Mouse (Mus musculus) hindbrain, embryonic 12.5 days (tissue): ENCODE data around the gene Tdrkh. TPM values are rescaled to one million over a fixed set of nuclear protein-coding genes. Genes with fewer than 3 reads are reported as not detected.

Experiments used
- ATAC-seq: fragments of 200-750 bp; cut with Nextera tagmentation; 2 replicates; pipeline ENCODE4 v1.8.0; 2017; ENCODE audit warnings: moderate TSS enrichment; ENCODE audit not compliant: low FRiP score
- H3K27ac ChIP-seq: fragments of 300-500 bp; sonication (generic); 2 replicates; pipeline ENCODE4 v1.5.1; 2016; ENCODE audit warnings: mild to moderate bottlenecking
- H3K27me3 ChIP-seq: fragments of 300-500 bp; sonication (generic); 2 replicates; pipeline ENCODE4 v1.6.1; 2016; ENCODE audit warnings: mild to moderate bottlenecking
- H3K36me3 ChIP-seq: fragments of 300-500 bp; sonication (generic); 2 replicates; pipeline ENCODE4 v1.6.1; 2016; ENCODE audit warnings: mild to moderate bottlenecking
- H3K4me1 ChIP-seq: fragments of 300-500 bp; sonication (generic); 2 replicates; pipeline ENCODE4 v1.6.1; 2016
- H3K4me2 ChIP-seq: fragments of 300-500 bp; sonication (generic); replicated peaks from 2 replicates; pipeline ENCODE4 v1.6.1; 2016; ENCODE audit warnings: mild to moderate bottlenecking
- H3K4me3 ChIP-seq: fragments of 300-500 bp; sonication (generic); 2 replicates; pipeline ENCODE4 v1.5.1; 2016; ENCODE audit warnings: mild to moderate bottlenecking
- H3K9ac ChIP-seq: fragments of 300-500 bp; sonication (generic); 2 replicates; pipeline ENCODE4 v1.6.1; 2016; ENCODE audit warnings: mild to moderate bottlenecking, moderate library complexity
- H3K9me3 ChIP-seq: fragments of 300-500 bp; sonication (generic); replicated peaks from 2 replicates; pipeline ENCODE4 v1.6.1; 2016; ENCODE audit warnings: mild to moderate bottlenecking
- WGBS: fragments of 180-500 bp; shearing (Covaris S2); methylation state at CpG from one replicate; pipeline ENCODE4 v1.1.7; 2016; 5-methylcytosine and 5-hydroxymethylcytosine counted together
- polyA plus RNA-seq: library from polyadenylated mRNA; unstranded; fragments of >200 nt; fragmentation: Nextera tagmentation; extraction: Ambion mirVana; gene quantifications from 2 replicates; pipeline ENCODE4 v1.2.1, GENCODE M21; 2016

Gene Tdrkh
- polyA plus RNA-seq, 1 experiment from 2014 or later: 48.7 TPM

DNA sequence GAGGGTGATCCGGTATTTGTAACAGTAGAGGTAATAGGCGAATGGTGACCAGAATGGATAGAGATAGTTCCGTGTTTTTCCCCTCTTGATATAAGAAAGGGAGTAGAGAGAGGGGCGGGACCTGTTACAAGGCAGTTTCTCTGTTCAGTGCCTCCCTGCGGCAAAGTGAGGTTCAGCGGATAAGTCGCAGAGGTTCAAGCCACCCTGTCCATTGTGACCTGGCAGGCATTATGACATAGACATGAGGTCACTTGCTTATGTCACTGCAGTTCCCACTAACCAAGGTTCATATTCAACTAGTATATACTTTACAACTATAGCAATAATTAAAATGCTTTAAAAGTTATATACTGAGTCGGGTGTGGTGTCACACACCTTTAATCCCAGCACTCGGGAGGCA is 23.3 kb downstream of the Tdrkh start:
- H3K4me1 ChIP-seq: no peaks in the 10 kb centered on the region
- no peak overlapping the region for H3K27ac ChIP-seq
- WGBS: 83% methylated on average over 9 of the region's 9 CpGs
- no peak overlapping the region for H3K9ac ChIP-seq
- no peaks in the 10 kb centered on the region for H3K9me3 ChIP-seq
- no peak overlapping the region for H3K4me3 ChIP-seq
- no peak overlapping the region for H3K4me2 ChIP-seq
- ATAC-seq: no peak
- no peaks in the 10 kb centered on the region for H3K27me3 ChIP-seq
- no peaks in the 10 kb centered on the region for H3K36me3 ChIP-seq

DNA sequence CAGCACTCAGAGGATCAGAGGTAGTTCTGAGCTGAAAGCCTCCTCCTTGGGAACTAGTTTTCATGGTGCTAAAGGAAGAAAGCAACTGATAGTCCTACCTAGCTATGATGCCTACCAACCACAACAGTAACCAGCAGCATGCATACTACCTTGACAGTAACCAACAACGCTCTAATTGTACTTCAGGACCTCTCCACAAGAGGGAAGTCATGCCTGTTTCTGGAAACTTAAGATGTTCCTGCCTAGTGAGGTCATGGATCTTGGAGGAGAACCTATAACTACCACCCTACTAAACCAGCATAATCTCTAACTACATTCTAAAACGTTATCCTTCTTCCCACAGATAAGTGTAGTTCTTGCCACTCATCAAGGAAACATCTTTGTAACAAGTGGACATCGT is 28.1 kb downstream of the Tdrkh start:
- H3K4me2 ChIP-seq: no peak overlapping the region

GRCm38 (mm10) chr3:94442951-94443596 is 30.0 kb downstream of the Tdrkh start, which contains the start of gene Mrpl9:
Mrpl9 (plus strand) TSS chr3:94443318.
- Histone ChIP-seq H3K36me3 (peaks cover 30% of the 10 kb centered on the region), H3K4me1 (peaks cover 8% of the 10 kb centered on the region)
- 1% methylated on average over 36 of the region's 39 CpGs for WGBS

More for the DNA sequence above, 28.1 kb downstream of the Tdrkh start:
- ATAC-seq: no peak
- Histone ChIP-seq H3K9me3 (no peaks in the 10 kb centered on the region), H3K27ac (no peak overlapping the region), H3K9ac (no peak overlapping the region), H3K4me3 (no peak overlapping the region), H3K27me3 (no peaks in the 10 kb centered on the region), H3K4me1 (peaks cover 8% of the 10 kb centered on the region), H3K36me3 (peaks cover 11% of the 10 kb centered on the region)
- 39% methylated on average over 3 of the region's 3 CpGs for WGBS

DNA sequence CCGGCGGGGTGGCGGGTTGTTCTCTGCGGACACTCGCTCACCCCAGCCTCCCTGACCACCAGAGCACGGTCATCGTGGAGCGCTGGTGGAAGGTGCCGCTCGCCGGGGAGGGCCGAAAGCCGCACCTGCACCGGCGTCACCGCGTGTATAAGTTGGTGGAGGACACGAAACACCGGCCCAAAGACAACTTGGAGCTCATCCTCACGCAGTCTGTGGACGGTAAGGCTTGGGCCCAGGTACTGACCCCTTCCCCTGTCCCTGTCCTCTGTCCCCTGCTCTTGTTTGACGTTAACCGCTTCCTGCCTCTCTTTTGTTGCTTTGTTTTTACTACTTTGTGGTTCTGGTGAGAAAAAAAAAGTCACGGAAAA is 30.5 kb downstream of the Tdrkh start, which contains the start of gene Oaz3:
Gene Oaz3 (minus strand): TSS at position 319 of the 368 bp plus-strand sequence.
- H3K4me3 ChIP-seq: peak within 1 kb of the TSS; percentile 95
- H3K27me3 ChIP-seq: no peaks in the 10 kb centered on the region
- H3K4me1 ChIP-seq: peaks cover 8% of the 10 kb centered on the region
- H3K4me2 ChIP-seq: peak within 1 kb of the TSS; percentile 94
- peaks cover 34% of the 10 kb centered on the region for H3K36me3 ChIP-seq
- ATAC-seq: peak; percentile 54
- peak within 1 kb of the TSS; percentile 93 for H3K9ac ChIP-seq
- H3K9me3 ChIP-seq: no peaks in the 10 kb centered on the region
- H3K27ac ChIP-seq: peak within 1 kb of the TSS; percentile 75
- WGBS: under 1% methylated on average over 24 of the region's 24 CpGs

More at GRCm38 (mm10) chr3:94442951-94443596, 30.0 kb downstream of the Tdrkh start, which contains the start of gene Mrpl9:
- peak within 1 kb of the TSS; percentile 95 for H3K4me3 ChIP-seq
- H3K9ac ChIP-seq: peak within 1 kb of the TSS; percentile 93
- peak; percentile 98 for ATAC-seq
- H3K9me3 ChIP-seq: no peaks in the 10 kb centered on the region
- H3K27me3 ChIP-seq: no peaks in the 10 kb centered on the region
- peak within 1 kb of the TSS; percentile 94 for H3K4me2 ChIP-seq
- peak within 1 kb of the TSS; percentile 75 for H3K27ac ChIP-seq

GRCm38 (mm10) chr3:94449377-94449776 is 36.3 kb downstream of the Tdrkh start:
- WGBS: 95% methylated on average over 2 of the region's 2 CpGs
- Histone ChIP-seq H3K27me3 (no peaks in the 10 kb centered on the region), H3K9ac (no peak overlapping the region), H3K36me3 (peaks cover 46% of the 10 kb centered on the region), H3K4me3 (no peak overlapping the region), H3K27ac (no peak overlapping the region), H3K4me2 (no peak overlapping the region), H3K4me1 (peaks cover under 1% of the 10 kb centered on the region), H3K9me3 (no peaks in the 10 kb centered on the region)
- no peak for ATAC-seq

DNA sequence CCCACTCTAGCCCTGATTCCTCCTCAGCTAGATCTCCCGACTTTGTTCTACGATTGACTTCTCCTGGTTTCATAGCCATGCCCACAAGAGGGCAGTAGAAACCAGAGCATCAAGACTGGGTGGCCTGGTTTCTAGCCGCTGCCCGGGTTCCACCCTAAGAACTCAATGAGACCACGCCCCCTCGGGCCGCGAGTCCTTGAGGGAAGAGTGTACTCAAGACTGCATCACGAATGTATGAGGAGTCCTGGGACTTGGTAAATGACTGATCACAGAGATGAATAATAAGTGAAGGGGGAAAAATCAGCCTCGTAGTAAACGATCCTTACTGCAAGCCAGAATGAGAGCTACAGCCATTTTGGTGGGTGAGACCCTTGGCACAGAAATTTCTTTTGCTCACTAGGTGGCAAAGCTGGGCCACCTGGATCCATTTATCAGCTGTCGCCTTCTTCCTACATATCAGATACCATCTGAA is 43.5 kb downstream of the Tdrkh start:
- Histone ChIP-seq H3K27ac (no peak overlapping the region), H3K36me3 (no peaks in the 10 kb centered on the region), H3K4me1 (no peaks in the 10 kb centered on the region; the same call in 1 of the 2 replicates), H3K9ac (no peak overlapping the region), H3K9me3 (0 out of 2 replicates have a peak, but pooled peaks cover 4% of the 10 kb centered on the region), H3K4me2 (peak overlapping the region; percentile 51), H3K4me3 (peak overlapping the region; percentile 32), H3K27me3 (peaks cover 3% of the 10 kb centered on the region; the same call in 1 of the 2 replicates)
- WGBS: 2% methylated on average over 12 of the region's 12 CpGs
- peak; percentile 91 for ATAC-seq

GRCm38 (mm10) chr3:94457055-94457454 is 44.0 kb downstream of the Tdrkh start:
- peak overlapping the region; percentile 51; the same call in 1 of the 2 replicates for H3K4me2 ChIP-seq
- no peak overlapping the region for H3K9ac ChIP-seq
- no peak overlapping the region for H3K4me3 ChIP-seq
- H3K4me1 ChIP-seq: no peaks in the 10 kb centered on the region; the same call in 1 of the 2 replicates
- no peak overlapping the region for H3K27ac ChIP-seq
- peaks cover 3% of the 10 kb centered on the region; the same call in 1 of the 2 replicates for H3K27me3 ChIP-seq
- H3K9me3 ChIP-seq: 0 out of 2 replicates have a peak, but pooled peaks cover 4% of the 10 kb centered on the region
- no peak for ATAC-seq
- WGBS: 82% methylated on average over 3 of the region's 3 CpGs
- no peaks in the 10 kb centered on the region for H3K36me3 ChIP-seq

DNA sequence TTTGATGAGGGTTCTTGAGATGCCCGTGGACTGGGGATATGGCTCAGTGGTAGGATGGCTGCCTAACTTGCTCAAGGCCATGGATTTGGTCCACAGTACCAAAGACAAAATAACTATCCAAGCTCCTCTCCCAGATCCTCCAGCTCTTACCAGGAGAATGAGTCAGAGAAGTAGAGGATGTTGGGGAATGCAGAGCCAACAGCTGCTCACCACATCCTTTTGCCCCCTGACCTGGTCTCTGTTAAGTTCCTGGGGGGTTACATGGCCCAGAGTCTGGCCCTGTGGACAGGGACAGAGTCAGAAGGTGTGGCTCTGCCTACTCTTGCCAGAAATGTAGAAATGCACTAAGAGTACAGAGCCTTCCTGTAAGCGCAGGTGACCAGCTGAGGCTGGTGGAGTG is 46.8 kb downstream of the Tdrkh start:
- Histone ChIP-seq H3K36me3 (no peaks in the 10 kb centered on the region), H3K27ac (no peak overlapping the region), H3K27me3 (peaks cover 3% of the 10 kb centered on the region; the same call in 1 of the 2 replicates), H3K4me2 (no peak overlapping the region), H3K4me3 (no peak overlapping the region), H3K4me1 (peaks cover 15% of the 10 kb centered on the region), H3K9ac (no peak overlapping the region), H3K9me3 (0 out of 2 replicates have a peak, but pooled peaks cover 4% of the 10 kb centered on the region)
- WGBS: 95% methylated on average over 2 of the region's 2 CpGs
- ATAC-seq: no peak

GRCm38 (mm10) chr3:94463926-94464578 is 51.0 kb downstream of the Tdrkh start:
- Histone ChIP-seq H3K9me3 (0 out of 2 replicates have a peak, but pooled peaks cover under 1% of the 10 kb centered on the region), H3K36me3 (no peaks in the 10 kb centered on the region), H3K4me2 (0 out of 2 replicates have a peak overlapping the region, but pooled peaks have one; percentile 13), H3K4me3 (no peak overlapping the region), H3K4me1 (peaks cover 33% of the 10 kb centered on the region), H3K9ac (peak overlapping the region; percentile 8; the same call in 1 of the 2 replicates), H3K27ac (peak overlapping the region; percentile 73), H3K27me3 (no peaks in the 10 kb centered on the region)
- peak; percentile 88 for ATAC-seq
- WGBS: 40% methylated on average over 11 of the region's 11 CpGs

- Histone ChIP-seq H3K4me2 (no peak overlapping the region), H3K27ac (peak overlapping the region; percentile 86), H3K4me3 (no peak overlapping the region), H3K4me1 (peaks cover 34% of the 10 kb centered on the region), H3K27me3 (no peaks in the 10 kb centered on the region), H3K36me3 (no peaks in the 10 kb centered on the region), H3K9ac (no peak overlapping the region), H3K9me3 (no peaks in the 10 kb centered on the region)
- ATAC-seq: peak; percentile 53
- 51% methylated on average over 13 of the region's 13 CpGs for WGBS
These were observed 52.8 kb downstream of the Tdrkh start for GRCm38 (mm10) chr3:94465632-94466430.

GRCm38 (mm10) chr3:94468931-94469330 is 55.9 kb downstream of the Tdrkh start:
- H3K27me3 ChIP-seq: no peaks in the 10 kb centered on the region
- no peak overlapping the region for H3K4me3 ChIP-seq
- H3K4me2 ChIP-seq: no peak overlapping the region
- no peaks in the 10 kb centered on the region for H3K36me3 ChIP-seq
- no peak overlapping the region for H3K27ac ChIP-seq
- peaks cover 38% of the 10 kb centered on the region for H3K4me1 ChIP-seq
- H3K9ac ChIP-seq: no peak overlapping the region
- WGBS: 49% methylated on average over 3 of the region's 3 CpGs
- H3K9me3 ChIP-seq: no peaks in the 10 kb centered on the region
- no peak for ATAC-seq
